Mouse (Mus musculus) myocyte (in vitro differentiated cells): ENCODE measurements around the gene Slfn5. TPM values are rescaled to one million over a fixed set of nuclear protein-coding genes. Genes with fewer than 3 reads are reported as not detected.
"Not testable (repeated sequence)": the region's sequence is repeated elsewhere in the genome, so short reads cannot be mapped to it uniquely, and the experiment has no call there.

Experiments used
- H3K27me3 ChIP-seq: one replicate; pipeline ENCODE4 v1.6.1; 2011; ENCODE audit not compliant: control insufficient read depth, insufficient read depth, insufficient read length
- H3K36me3 ChIP-seq: one replicate; pipeline ENCODE4 v1.6.1; 2011; ENCODE audit not compliant: control insufficient read depth, insufficient read depth
- H3K4me2 ChIP-seq: one replicate; pipeline ENCODE4 v1.6.1; 2011; ENCODE audit warnings: low read depth, control low read depth
- H3K4me3 ChIP-seq: one replicate; pipeline ENCODE4 v1.5.1; 2011; ENCODE audit warnings: mild to moderate bottlenecking, control low read depth, moderate library complexity
- H3K79me2 ChIP-seq: one replicate; pipeline ENCODE4 v1.6.1; 2011; ENCODE audit not compliant: control insufficient read depth, insufficient read depth
- H3ac ChIP-seq: one replicate; pipeline ENCODE4 v1.6.1; 2011; ENCODE audit not compliant: control insufficient read depth, insufficient read length
- CEBPB ChIP-seq: IDR thresholded peaks from 2 replicates; pipeline ENCODE4 v1.6.1; 2011; ENCODE audit warnings: mild to moderate bottlenecking, moderate library complexity; ENCODE audit not compliant: poor library complexity, insufficient read depth, severe bottlenecking
- E2F4 ChIP-seq: IDR thresholded peaks from one replicate; pipeline ENCODE4 v1.6.1; 2011; ENCODE audit warnings: mild to moderate bottlenecking, control low read depth, moderate library complexity; ENCODE audit not compliant: insufficient read depth
- MAX ChIP-seq: IDR thresholded peaks from one replicate; pipeline ENCODE4 v1.6.1; 2011; ENCODE audit warnings: low read depth, mild to moderate bottlenecking, control low read depth
- MYOD1 ChIP-seq, 3 experiments: IDR thresholded peaks; one replicate each; pipeline ENCODE4 v1.6.1; 2011; ENCODE audit warnings: control low read depth in 2 of 3, low read depth in 2 of 3, mild to moderate bottlenecking in 2 of 3, moderate library complexity in 1 of 3; ENCODE audit not compliant: insufficient read length in 2 of 3, control insufficient read depth in 1 of 3
- MYOG ChIP-seq, 3 experiments: IDR thresholded peaks; one replicate each; pipeline ENCODE4 v1.6.1; 2011; ENCODE audit warnings: control low read depth in 2 of 3, low read depth in 2 of 3, mild to moderate bottlenecking in 2 of 3; ENCODE audit not compliant: insufficient read length in 2 of 3, control insufficient read depth in 1 of 3, insufficient read depth in 1 of 3
- POLR2A ChIP-seq: IDR thresholded peaks from one replicate; pipeline ENCODE4 v1.6.1; 2011; ENCODE audit warnings: low read depth, mild to moderate bottlenecking, control low read depth, moderate library complexity; ENCODE audit not compliant: insufficient read length
- POLR2AphosphoS2 ChIP-seq: IDR thresholded peaks from one replicate; pipeline ENCODE4 v1.6.1; 2011; ENCODE audit warnings: low read depth, control low read depth; ENCODE audit not compliant: insufficient read length
- REST ChIP-seq: IDR thresholded peaks from one replicate; pipeline ENCODE4 v1.6.1; 2011; ENCODE audit warnings: mild to moderate bottlenecking, control low read depth, moderate library complexity; ENCODE audit not compliant: insufficient read depth, insufficient read length
- SRF ChIP-seq: IDR thresholded peaks from one replicate; pipeline ENCODE4 v1.6.1; 2011; ENCODE audit warnings: low read depth; ENCODE audit not compliant: control insufficient read depth, insufficient read length
- TCF12 ChIP-seq: IDR thresholded peaks from one replicate; pipeline ENCODE4 v1.6.1; 2011; ENCODE audit warnings: mild to moderate bottlenecking, control low read depth; ENCODE audit not compliant: poor library complexity, insufficient read depth, severe bottlenecking
- TCF3 ChIP-seq: IDR thresholded peaks from one replicate; pipeline ENCODE4 v1.6.1; 2011; ENCODE audit warnings: low read depth, control low read depth; ENCODE audit not compliant: insufficient read length
- USF1 ChIP-seq: IDR thresholded peaks from one replicate; pipeline ENCODE4 v1.6.1; 2011; ENCODE audit warnings: low read depth, mild to moderate bottlenecking, control low read depth, moderate library complexity
- polyA plus RNA-seq: library from polyadenylated mRNA; unstranded; fragments of >200 nt; fragmentation: generic; extraction: Trizol; gene quantifications from one replicate; pipeline ENCODE4 v1.2.1, GENCODE M21; 2012; ENCODE audit warnings: missing spikeins

Gene Slfn5
- polyA plus RNA-seq, 1 experiment, result 0.11 TPM

DNA sequence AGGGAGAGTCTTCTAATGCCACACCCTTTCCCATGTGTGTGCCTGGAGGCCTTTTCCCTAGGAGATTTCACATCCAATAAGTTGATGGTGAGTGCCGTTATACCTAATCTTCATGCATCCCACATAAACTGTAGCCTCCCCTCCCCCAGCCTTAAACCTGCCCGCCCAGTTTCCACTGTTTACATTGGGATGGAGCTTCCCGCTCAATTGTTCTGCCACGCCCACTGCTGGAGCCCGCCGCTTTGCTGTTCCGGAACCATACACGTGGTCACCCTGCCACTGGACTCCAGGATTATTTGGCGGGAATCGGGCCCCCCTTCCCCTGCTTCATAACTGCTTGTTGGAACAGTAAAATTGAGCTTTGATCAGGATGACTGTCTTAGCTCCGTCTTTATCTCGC, 38.2 kb downstream of the Slfn5 start:
- H3K4me2 ChIP-seq, result no peak overlapping the region
- no peak overlapping the region for H3K4me3 ChIP-seq
- TF ChIP-seq TCF3 (no peak), E2F4 (no peak), MYOD1 (IDR thresholded peaks at IDR 0.05; ENCODE audit: control insufficient read depth in 1 of 3, insufficient read length in 2 of 3, low read depth in 2 of 3) (no peak), POLR2A (no peak), MAX (no peak)
- no peaks in the 10 kb centered on the region for H3K36me3 ChIP-seq
- H3ac ChIP-seq, result no peak overlapping the region
- no peaks in the 10 kb centered on the region for H3K27me3 ChIP-seq
- H3K79me2 ChIP-seq, result no peaks in the 10 kb centered on the region

DNA sequence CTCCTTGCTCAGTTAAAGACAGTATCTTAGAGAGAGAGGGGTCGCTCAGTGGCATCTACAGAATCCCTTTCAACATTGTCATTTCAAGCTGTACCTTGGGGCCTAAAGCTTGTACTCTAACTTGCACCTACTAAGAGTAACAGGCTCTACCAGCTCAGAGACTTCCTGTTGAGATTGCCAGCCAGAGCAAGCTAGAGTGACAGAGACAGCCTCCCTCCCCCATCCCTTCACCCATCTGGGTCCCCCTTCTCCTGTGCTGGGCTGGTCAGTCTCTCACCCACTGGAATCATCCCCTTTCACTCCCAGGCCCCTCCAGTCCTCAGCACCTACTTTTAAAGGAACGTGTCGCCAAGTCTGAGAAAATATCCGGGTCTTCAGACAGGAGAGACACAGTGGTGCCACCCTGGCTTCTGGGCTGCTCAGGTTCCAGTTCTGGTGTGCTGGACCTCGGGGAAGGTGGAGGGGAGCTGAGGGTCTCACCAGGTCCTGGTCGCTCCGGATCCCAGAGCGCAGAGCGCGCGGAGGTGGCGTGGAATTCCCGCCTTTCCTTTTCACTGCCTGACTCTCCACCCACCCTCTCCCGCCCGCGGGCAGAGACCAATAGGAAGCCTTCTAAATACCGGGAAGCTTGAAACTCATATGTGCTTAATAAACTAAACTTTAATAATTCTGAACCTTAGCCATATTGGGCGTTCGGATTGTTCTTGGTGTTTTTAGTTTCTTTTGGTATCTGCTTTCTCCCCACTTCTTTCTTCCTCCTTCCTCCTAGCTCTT, 39.6 kb downstream of the Slfn5 start:
- H3K27me3 ChIP-seq, H3K79me2 ChIP-seq, H3ac ChIP-seq, H3K36me3 ChIP-seq: not testable (repeated sequence)
- Histone ChIP-seq H3K4me3 (peak overlapping the region; percentile 28), H3K4me2 (peak overlapping the region; percentile 78)

- H3K36me3 ChIP-seq, result no peaks in the 10 kb centered on the region
- H3K4me3 ChIP-seq, result peak within 1 kb of the TSS; percentile 28
- H3ac ChIP-seq, result no peak within 1 kb of the TSS
- H3K79me2 ChIP-seq, result no peaks in the 10 kb centered on the region
- no peaks in the 10 kb centered on the region for H3K27me3 ChIP-seq
- H3K4me2 ChIP-seq, result peak within 1 kb of the TSS; percentile 78
- TF ChIP-seq TCF12 (no peak), MYOG (IDR thresholded peaks at IDR 0.05; ENCODE audit: control insufficient read depth in 1 of 3, insufficient read depth in 1 of 3, insufficient read length in 2 of 3, low read depth in 2 of 3) (no peak), MAX (no peak), POLR2A (no peak), USF1 (no peak), REST (no peak), CEBPB (no peak), MYOD1 (IDR thresholded peaks at IDR 0.05; ENCODE audit: control insufficient read depth in 1 of 3, insufficient read length in 2 of 3, low read depth in 2 of 3) (no peak), POLR2AphosphoS2 (no peak), E2F4 (no peak), SRF (no peak), TCF3 (no peak)
Observed at GRCm38 (mm10) chr11:82991469-82992166, 40.5 kb downstream of the Slfn5 start, which contains the start of gene Slfn9. TSS of gene Slfn9 (minus strand) at chr11:82991830.

DNA sequence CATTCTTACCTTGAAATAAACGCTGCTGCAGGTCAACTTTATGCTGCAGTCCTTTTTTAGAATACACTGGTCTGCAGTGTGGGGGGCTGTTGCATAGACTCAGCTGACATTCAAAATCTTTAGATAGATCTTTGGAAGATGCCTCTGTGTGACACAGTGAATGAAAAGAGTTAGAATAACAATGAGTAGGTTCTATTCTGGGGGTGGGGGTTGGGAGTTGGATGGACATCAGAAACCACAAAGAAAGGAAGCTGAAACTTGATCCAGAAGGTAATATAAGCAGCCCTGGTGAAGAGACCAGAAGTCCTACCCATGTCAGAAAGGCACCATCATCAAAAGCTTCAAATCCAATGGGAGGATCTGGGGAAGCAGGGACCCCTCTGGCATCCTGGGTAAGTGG, 62.2 kb downstream of the Slfn5 start:
- H3ac ChIP-seq, result no peak overlapping the region

More for the DNA sequence above, 62.2 kb downstream of the Slfn5 start:
- no peaks in the 10 kb centered on the region for H3K36me3 ChIP-seq
- H3K79me2 ChIP-seq, result no peaks in the 10 kb centered on the region
- TF ChIP-seq MYOD1 (IDR thresholded peaks at IDR 0.05; ENCODE audit: control insufficient read depth in 1 of 3, insufficient read length in 2 of 3, low read depth in 2 of 3) (no peak), MYOG (IDR thresholded peaks at IDR 0.05; ENCODE audit: control insufficient read depth in 1 of 3, insufficient read depth in 1 of 3, insufficient read length in 2 of 3, low read depth in 2 of 3) (no peak), POLR2A (no peak)
- H3K4me3 ChIP-seq, result no peak overlapping the region
- H3K4me2 ChIP-seq, result no peak overlapping the region
- no peaks in the 10 kb centered on the region for H3K27me3 ChIP-seq

Other genes with a start within 250 kb of the Slfn5 start
- 0.30 TPM for gene Cct6b, start 187.0 kb upstream of the Slfn5 start, polyA plus RNA-seq
- 13.2 TPM for gene Zfp830, start 187.0 kb upstream of the Slfn5 start, polyA plus RNA-seq
- gene Lig3, start 170.2 kb upstream of the Slfn5 start, polyA plus RNA-seq, result 16.7 TPM
- gene Rffl, start 80.1 kb upstream of the Slfn5 start, polyA plus RNA-seq, result 1.8 TPM
- 9.1 TPM for gene Rad51d, start 60.7 kb upstream of the Slfn5 start, polyA plus RNA-seq
- 0.04 TPM for gene Fndc8, start 59.2 kb upstream of the Slfn5 start, polyA plus RNA-seq
- gene Nle1, start 42.9 kb upstream of the Slfn5 start, polyA plus RNA-seq, result 33.7 TPM
- gene Unc45b, start 40.8 kb upstream of the Slfn5 start, polyA plus RNA-seq, result 99.6 TPM
- 0.22 TPM for gene Slfn9, start 40.5 kb downstream of the Slfn5 start, polyA plus RNA-seq
- not detected for gene Slfn8, start 69.5 kb downstream of the Slfn5 start, polyA plus RNA-seq
- gene Slfn2, start 113.8 kb downstream of the Slfn5 start, polyA plus RNA-seq, result 0.11 TPM
- not detected for gene Slfn1, start 165.5 kb downstream of the Slfn5 start, polyA plus RNA-seq
- gene Slfn4, start 223.8 kb downstream of the Slfn5 start, polyA plus RNA-seq, result 0.02 TPM
- 1.1 TPM for gene Slfn3, start 240.0 kb downstream of the Slfn5 start, polyA plus RNA-seq